Mouse (Mus musculus) retina, adult 2 months (tissue): ENCODE data around the gene Dab2.

Experiments
- DNase-seq: peaks from one replicate; pipeline ENCODE4 v3.0.0-alpha.2; 2012; ENCODE audit warnings: low read depth, low spot score

Dab2 gene

DNA sequence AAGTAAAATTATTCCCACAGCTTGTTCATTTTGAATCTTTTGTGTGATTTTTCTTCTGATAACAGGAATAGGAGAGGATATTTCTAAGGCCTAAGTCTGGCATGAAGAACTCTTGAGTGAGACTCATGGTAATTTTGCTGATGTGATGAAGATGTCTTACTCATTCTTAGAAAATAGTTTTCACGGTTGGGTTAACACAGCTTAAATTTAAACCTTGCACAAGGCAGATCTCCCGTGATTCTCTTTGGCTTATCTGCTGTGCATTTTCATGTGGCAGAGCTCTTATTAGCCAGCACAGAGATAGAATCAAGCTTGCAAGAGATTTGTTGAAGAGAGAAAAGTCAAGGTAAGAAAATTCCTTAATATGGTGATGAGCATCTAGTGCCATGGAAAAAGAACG is at the start of gene Dab2:
TSS of gene Dab2 (plus strand) at position 235 of the 400 bp plus-strand sequence.
- DNase-seq: no peak

DNA sequence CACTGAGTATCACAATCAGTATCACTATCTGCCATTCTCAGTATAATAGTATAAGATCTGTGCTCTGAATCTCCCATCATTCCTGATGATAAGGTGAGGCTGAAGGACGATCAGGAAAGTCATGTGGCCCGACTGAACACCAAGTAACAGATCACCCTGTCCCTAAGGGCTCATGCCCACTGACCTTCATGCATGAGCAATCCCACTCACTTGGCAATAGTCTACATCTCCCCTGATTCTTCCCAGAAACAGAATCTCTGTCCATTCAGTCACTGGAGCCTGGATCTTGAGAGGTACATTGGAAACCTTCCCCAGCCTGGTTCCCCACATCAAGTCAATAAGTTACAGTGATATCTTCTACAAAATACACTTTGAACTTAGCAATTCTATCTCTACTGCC is 46.1 kb upstream of the Dab2 start:
- no peak for DNase-seq

DNA sequence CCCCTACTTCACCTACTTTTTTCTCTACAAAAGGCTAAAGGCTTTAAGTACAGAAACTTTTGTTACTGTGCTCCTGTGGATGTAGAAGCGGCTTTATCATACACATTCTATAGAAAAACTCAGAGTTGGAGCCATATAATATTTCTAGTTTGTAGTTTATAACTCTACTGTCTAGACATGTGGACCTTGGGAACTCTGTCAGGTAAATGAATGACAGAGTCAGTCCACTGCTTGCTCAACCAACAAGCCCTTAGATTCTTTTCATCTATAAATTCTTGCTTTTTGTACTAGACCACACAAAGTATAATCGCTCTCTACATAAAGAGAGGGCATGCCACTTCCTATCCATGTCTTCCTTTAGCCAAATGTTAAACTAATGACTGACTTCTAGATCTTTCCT is 45.2 kb upstream of the Dab2 start:
- no peak for DNase-seq

DNA sequence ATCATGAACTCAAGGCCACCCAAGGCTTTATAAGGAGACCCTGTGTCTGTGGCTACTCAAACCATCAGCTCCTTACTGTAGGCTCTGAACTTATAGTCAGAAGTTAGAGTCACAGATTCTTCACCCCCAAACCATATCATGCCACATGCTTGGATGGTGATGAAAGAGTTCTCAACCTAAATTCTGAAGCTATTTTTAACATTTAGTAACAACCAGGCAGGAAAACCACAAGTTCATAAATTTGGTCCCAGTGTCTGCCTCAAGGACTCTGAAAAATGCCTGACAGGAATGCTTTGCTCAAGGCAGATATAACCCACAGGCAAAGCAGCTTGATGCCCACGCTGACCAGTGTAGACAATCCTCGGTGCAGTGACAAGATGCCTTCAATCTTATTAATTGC is 42.5 kb upstream of the Dab2 start:
- no peak for DNase-seq

DNA sequence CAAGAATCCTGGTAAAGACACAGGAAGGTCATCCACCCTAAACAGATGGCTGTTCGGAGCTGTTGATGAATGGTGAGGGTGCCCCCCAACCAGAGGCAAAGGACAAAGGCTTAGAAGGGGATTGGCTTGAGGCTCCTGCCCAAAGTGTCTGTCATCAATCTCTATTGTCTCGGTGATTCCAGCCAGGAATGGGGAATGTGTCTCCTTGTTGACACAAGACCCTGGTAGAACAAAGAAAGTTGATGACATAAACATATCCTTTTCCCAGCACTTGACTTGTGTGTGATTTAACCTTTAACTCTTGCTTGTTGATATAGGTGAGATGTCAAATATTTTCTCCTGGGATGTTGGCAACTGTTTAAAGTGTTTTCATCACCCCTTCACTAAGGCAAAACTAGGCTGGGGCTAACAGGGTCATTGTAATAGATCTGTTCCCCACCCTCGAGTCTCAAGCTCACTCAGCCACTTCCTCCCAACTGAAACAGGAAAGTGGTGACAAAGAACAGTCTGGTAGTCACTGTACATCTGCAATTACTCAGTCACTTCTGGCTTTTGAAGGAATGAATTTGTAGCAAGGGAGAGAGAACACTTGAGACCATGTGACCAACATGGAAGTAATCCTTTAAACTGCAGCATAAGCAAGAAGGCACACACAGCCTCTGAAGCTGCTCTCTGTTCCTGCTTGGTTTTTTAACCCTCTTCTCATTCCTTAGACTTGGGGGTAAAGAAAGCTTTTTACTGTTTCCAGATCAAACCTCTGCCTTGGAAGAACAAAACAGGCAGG is 39.4 kb upstream of the Dab2 start:
- DNase-seq: no peak

DNA sequence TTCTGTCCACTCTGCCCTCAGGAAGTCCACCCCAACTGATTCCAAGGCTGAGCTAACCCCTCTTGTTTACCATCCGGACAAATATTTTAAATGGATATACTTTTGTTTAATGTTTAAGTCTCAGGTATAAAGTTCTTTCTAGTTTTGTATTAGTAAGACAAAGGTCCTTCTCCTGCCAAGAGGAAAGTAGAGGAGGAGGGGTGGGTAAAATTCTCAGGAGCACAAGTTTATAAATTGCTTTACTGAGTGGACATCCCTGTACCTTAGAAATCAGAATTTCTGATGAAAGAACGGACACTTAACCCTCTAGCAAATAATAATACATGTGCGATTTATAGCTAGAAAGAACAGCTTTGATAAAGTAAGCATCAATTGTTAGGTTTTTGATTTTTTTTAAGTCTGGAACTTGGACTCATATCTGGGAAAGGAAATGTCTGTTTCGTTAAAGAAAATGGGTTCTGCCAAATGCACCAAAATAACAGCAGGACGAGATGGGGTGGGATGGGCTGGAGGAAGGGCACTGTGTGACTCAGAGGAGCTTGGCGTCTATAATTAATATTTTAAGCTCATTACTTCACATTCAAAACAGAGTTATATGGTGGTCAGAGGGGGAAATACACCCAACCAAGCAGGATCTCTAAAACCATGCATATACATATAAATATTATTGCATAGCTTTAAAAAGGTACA is 38.7 kb upstream of the Dab2 start:
- DNase-seq: no peak

DNA sequence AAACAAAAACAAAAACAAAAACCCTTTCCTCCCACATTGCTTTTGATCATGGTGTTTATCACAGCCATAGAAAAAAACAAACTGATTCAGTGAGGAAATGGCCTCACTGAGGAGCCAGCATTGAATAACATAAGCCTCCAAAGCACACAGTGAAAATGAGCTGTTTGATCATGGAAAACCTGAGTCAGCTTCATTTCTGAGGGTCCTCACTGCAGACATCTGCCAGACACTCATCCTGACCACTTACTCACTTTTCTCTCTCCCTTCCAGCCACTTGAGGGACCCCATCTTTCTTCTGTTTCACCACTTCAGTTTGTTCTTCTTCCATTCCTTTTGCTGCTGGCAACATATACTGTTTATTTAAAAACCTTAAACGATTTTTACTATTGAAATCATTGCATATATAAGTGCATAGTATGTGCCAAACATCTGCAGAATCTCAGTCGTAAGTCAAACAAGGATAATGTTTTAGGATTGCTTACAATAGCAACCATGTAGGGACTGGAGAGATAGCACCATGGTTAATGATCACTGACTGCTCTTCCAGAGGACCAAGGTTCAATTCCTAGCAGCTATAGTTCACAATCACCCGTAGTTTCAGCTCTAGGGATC is 32.3 kb upstream of the Dab2 start:
- DNase-seq: no peak

DNA sequence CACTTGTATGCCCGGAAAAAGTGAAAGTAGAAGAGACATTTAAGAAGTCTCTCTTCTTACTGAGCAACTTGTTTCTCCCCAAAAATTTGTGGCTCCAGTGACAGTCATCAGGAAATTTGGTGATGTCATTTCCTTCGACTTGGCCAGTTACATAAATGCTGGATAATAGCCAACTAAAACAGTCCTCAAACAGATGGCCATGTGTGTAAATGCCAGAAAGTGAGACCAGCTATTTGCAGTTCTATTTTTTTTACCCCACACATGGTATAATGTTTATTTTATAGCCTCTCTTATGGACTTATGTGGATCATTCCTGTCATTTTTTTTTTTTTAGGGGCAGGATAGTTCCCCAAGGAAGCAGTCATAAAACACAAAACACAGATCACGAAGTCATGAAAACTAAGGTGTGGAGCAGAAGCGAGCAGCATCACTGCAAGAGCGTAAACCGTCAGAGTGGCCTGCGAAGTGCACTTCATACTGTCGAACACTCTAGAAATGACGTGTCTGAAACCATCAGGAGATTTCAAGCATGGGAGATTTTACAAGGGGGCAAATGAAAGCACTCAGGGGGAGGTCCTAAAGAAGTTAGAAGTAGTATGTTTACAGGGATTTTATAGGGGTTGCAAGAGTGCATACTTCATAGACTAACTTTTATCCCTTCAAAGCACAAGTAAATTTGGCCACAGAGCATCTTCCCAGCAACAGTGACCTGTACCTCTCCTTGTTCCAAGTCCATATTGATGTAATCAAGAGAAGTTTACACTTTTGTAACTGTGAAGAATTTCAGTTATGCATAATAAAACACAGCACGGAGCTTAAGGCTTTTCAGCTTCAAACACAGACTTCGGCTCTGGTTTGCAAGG is 20.8 kb upstream of the Dab2 start:
- DNase-seq: no peak

DNA sequence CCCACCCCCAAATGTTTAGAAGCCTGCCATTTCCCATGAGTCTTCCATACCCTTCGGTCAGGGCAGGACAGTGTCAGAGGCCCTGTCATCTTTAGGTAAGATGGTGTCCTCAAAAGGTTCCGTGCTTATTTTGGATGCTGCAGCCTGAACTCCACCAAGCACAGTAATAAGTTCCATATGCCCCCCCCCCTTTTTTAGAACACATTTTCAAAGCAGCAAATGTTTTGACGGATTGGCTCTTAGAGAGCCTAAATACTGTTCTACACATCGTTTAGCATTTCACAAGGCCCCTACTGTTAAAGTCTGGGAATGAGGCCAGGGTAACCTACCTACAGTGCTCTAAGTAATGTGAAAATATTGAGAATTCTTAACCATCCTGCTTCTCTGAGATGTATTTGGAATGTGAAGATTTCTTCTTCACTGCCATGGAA is 19.6 kb upstream of the Dab2 start:
- DNase-seq: no peak

DNA sequence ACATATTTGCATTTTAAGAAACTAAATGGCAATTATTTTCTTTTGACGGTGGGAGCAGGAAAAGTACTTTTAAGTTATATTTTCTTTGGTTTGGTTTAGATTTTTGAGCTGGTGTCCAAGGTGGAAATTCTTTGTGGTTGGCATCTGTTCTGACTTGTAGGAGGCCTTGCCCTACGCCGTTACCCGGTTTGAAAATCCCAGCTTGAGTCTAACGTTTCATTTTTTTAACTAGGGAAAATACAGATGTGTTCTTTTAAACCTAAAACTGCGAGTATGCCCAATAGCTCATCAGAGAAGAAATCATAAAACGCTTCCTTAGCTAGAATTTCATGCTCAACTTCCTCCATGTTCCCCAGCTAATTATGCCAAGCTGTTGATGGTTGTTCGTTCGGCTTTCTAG is 16.3 kb upstream of the Dab2 start:
- no peak for DNase-seq

DNA sequence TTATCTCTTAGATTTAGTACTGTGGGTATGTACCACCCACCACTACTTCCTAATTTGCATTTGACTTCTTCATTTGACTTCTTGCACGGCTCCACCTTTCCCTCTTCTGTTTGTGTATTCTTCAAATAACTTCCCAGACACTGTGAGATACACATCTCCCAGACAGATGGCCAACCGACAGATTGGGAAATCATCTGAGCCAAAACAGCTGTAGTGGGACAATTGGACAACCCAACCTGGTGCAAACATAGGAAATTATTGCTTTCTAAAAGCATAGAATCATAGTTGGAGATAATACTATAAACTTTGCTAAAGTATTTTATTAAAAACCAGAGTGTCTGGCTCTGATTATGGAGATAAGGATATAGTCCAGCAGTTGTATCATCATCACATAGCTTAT is 3.5 kb upstream of the Dab2 start:
- DNase-seq: no peak

DNA sequence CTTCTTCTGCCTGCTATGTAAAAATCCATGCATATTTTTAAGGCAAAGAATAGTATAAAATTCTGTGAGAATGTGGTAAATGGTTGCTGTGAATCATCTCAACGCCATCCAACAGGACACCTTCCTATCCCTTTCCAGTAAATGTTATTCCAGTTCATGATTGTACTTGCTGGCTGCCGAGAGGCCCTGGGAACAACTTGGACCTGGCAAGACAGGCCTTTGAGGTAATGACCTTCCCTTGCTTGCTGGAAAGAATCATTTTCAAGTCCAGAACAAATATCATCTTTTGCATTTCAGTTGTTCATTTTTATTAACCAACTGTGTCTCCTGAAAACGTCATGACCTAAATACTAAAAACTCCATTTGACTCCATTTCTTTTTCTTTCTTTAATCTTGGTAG is 862 bp upstream of the Dab2 start:
- DNase-seq: no peak

DNA sequence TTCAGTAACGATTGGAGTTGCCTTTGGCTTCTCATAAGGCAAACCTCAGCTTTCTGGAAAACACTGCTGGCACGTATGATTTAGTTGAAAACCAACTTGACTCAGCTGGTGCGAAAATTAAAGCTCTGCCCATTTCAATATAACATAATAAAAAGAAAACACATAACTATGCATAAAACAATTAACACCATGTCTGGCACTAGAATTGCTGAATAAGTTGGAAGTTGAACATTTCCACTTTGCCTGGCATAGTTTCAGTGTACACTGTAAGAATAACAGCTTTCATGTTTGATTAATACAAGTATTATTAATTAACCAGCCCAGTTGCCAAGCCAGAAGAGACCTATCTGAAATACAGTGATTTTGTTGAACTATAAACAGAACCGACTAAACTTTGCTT is 2.6 kb downstream of the Dab2 start:
- no peak for DNase-seq

DNA sequence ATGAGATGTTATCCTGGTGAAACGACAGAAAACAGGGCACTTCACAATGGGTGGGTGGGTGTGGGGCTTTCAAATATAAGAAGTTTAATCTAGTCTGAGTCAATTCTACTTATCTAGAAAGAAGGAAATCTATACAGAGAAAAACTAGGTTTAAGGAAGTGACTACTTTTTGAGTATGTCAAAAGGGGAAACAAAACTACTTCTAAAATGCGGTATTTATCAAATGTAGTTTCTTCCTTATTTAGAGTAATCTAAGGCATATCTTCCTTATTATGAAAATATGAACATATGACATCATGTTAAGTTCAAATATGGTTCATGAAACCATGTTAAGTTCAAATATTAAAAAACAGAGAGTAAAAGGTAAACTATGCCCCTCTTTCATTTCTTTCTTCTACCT is 4.2 kb downstream of the Dab2 start:
- DNase-seq: no peak

DNA sequence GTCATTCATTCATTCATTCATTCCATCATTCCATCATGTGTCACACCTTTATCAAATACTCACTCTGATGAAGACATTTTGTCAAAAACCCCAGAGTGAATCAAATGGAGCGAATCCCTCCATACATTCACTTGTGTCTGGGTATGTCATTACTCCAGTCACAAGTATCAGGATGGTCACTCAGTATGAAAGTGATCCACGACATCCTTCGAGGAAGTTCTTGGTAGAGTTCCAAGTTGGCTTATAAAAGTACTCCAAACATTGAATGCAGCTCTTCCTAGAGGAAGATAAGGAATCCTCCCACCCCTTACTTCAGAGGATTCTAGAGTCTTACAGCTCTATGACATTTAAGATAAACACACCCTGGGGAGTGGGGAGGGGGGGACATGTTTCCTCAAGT is 10.0 kb downstream of the Dab2 start:
- DNase-seq: no peak

DNA sequence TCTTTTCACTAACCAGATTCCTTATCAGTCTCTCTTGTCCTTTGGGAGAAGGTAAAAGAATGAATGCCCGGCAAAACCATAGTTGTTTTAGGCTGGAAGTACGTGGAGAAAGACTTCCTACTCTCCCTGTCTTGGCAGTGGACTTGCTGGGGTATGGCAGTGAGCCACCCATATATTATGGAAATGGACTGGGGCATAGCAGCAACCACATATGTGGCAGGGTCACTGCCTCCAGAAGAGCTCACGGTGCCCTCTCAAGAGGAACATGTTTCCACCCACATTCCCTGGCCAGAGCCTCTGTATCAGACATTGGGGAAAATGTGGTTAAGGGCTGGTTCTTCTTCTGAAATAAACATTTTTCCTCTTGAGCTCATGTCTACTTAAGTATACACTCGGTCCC is 10.8 kb downstream of the Dab2 start:
- DNase-seq: no peak

DNA sequence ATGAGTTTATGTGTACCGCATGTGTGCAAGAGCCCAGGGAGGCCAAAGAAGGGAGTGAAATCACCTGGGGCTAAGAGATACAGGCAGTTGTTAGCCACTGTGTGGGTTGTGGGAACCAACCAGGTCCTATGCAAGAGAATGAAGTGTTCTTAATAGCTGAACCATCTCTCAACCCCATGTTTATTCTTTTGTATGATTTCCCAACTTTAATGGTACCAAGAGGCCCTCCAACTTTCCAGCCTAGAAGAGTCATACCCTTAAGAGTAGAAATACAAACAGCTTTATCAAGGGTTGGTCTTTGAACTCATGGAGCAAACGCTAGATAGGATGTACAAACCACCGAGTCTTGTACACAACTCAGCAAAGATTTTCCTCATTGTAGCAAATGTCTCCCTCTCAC is 12.8 kb downstream of the Dab2 start:
- DNase-seq: no peak

DNA sequence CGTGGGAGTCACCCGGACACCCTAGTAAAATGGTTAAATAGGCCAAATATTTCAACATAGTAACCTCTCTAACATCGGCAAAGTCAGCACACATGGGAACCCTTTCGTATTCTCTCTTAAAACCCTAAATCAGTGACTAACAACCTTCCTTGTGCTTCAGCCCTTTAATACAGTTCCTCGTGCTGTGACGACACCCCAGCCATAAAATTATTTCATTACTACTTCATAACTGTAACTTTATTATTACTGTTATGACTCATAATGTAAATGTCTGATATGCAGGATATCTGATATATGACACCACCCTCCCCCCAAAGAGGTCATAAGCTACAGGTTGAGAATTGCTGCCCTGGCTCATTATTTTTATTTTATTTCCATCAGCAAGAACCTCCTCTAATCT is 19.8 kb downstream of the Dab2 start:
- no peak for DNase-seq

DNA sequence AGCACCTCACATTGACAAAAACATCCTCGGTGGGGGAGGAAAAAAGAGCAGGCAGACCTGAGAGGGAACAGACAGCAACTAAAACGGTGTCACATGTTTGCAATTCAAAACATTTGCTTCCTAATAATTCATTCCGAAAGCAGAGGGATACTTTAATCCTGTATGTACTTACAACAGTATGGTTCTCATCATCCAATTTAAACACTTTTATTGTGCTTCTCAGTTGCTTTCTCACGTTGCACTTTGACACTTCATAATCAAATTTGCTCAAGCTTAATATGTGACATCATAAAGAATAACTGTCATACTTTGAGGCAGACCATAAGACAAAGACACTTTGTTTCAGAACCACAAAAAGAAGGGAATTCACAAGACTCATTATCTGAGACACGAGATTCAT is 20.9 kb downstream of the Dab2 start:
- no peak for DNase-seq

DNA sequence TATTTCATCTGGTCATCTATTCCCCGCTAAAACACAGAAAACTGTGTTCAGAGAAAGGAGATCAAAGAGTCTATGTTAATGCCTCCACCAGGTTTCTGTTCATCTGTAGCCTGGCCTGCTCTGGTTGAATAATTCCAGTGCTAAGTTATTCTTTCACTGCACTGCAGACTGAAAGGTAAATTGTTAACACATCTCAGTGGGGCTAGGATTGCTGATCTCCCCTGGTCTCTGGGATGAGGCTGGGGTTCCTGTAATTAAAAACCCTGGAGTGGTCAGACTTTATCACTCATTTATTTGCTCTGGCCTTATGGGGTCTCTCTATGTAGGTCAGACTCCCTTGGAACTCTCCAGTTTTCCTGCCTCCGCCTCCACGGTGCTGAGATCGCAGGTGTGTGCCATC is 21.7 kb downstream of the Dab2 start:
- no peak for DNase-seq

DNA sequence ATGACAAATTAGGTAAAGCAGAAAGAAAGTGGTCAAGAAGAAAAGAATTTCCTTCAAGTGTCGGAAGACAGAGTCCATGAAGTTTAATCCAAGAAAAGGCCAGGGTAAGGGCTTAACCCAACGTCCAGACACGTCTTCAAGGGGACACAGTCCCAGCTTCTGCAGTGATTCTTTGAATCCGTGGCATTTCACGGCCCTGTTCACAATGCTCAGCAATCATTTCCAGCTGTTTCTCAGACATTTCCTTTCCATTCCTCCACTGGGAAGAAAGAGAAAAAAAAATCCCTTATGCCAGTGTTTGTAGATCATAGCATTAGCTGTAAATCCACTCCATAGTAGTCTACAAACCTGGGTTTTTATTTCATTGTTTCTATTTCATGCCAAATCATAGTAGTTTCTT is 22.7 kb downstream of the Dab2 start:
- no peak for DNase-seq

DNA sequence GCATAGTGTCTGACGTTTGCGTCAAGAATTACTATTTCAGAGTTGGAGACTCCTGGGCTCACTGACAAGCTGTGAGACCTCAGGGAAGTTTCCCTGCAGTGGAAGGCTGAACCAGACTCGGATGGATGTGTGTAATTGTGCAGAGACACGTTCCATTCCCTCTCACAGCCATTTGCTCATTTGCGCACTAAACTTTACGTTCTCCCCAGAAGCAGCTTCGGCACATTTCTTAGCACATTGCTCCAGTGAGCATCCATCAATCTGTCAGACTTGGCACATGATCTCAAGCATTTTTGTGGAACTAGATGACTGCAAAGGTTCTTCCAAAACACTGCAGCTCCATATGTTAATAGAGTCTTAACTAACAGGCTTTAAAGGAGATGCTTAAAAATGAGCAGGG is 24.0 kb downstream of the Dab2 start:
- DNase-seq: no peak
